Mouse (Mus musculus) left cerebral cortex, postnatal 14 days (tissue): ENCODE measurements at regions not wholly inside any gene's neighbourhood (a gene's known extent, or its start where the extent isn't known, plus 50 kb on each side); places are given as distances from the start of the nearest gene placed in this dataset.

ENCODE experiments used
- DNase-seq, 2 experiments: peaks; one replicate each; pipeline ENCODE4 v3.0.0; 2021 to 2022; ENCODE audit warnings: low spot score in 2 of 2, mixed read lengths in 1 of 2
- intact Hi-C: fragments of 180-260 bp; cut with DNase I; formaldehyde crosslinking; loops from one replicate; pipeline ENCODE4 v1.15.1; 2025

DNA sequence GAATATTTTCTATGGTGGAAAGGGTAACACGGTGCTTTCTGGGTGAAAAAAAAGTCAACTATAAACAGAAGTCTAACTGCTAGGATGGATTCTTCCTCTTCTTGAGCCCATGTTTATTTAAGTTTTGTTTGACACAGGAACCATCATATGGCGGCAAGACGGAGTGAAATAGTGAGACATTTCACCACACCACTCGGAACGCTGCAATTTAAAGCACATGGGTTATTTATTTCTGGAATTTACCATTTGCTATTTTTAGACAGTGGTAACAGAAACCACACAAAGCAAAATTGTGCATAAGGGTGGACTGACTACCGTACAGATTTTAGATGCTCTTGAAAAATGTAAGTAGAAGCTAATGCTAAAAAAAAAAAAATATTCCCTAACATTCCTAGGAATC, 103.1 kb upstream of the Ldb2 start:
- intact Hi-C loops = no loop called here

GRCm38 (mm10) chr5:44886566-44887070, 87.1 kb upstream of the Ldb2 start:
- intact Hi-C loops = no loop called here
- DNase-seq = no peak

More for the DNA sequence above, 103.1 kb upstream of the Ldb2 start:
- no peak for DNase-seq

GRCm38 (mm10) chr5:44876946-44877345, 77.5 kb upstream of the Ldb2 start:
- intact Hi-C loops = loop anchor here (10.0 kb wide), 1 partner anchor 392 kb away; no protein-coding TSS in a partner anchor
- peak; percentile 64 to 89 for DNase-seq

DNA sequence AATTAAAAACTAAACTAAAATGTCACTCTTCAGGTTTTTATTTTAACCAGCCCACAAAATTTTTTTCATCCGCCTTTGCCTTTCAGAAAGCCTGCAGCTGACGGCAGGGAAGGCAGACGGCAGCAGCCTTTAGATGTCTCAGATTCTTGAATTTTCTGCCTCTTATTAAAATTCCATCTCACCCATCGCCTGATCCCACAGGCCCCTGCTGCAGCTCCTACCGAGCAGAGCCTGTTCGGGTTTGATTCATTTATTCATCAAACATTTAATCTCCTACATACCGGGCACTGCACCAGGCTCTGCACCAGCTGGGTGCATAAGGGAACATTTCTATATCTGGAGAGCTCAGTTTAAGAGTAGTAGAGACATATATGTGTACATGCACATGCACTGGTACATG, 72.8 kb upstream of the Ldb2 start:
- intact Hi-C loops = loop anchor here (5.0 to 10.0 kb wide), 2 partner anchors 70 to 387 kb away; no protein-coding TSS in a partner anchor
- DNase-seq = peak; percentile 19 to 46

GRCm38 (mm10) chr5:44863887-44864286, 64.4 kb upstream of the Ldb2 start:
- intact Hi-C loops = no loop called here
- DNase-seq = no peak

- no peak for DNase-seq
- intact Hi-C loops = no loop called here
Observed at GRCm38 (mm10) chr5:44863349-44863748, 63.9 kb upstream of the Ldb2 start.

- intact Hi-C loops = no loop called here
- DNase-seq = no peak
Observed at GRCm38 (mm10) chr5:44854189-44854588, 54.7 kb upstream of the Ldb2 start.
